Mouse (Mus musculus) kidney, adult 8-10 months (tissue): ENCODE measurements at regions not wholly inside any gene's neighbourhood (a gene's known extent, or its start where the extent isn't known, plus 50 kb on each side); places are given as distances from the start of the nearest gene placed in this dataset.
"Not testable (repeated sequence)": the region's sequence is repeated elsewhere in the genome, so short reads cannot be mapped to it uniquely, and the experiment has no call there.

Experiments used
- DNase-seq, 2 experiments: peaks; one replicate each; pipeline ENCODE4 v3.0.0; 2022

DNA sequence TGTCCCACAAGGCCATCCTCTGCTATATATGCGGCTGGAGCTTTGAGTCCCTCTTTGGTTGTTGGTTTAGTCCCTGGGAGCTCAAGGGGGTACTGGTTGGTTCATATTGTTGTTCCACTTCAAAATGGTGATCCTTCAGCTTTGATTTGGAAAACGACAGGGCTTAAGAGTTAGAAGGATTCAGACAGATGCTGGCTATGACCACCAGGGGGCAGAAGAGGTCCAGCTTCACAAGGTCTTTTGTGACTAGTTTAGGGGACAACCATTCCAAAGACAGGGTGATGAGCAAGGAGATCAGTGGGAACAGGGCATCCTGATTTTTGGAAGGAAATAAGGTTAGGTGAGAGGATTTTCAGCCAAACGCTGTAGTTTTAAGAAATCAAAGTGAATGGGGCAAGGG lies 399.9 kb upstream of the Igfbp7 start:
- DNase-seq, result peak; percentile 33 to 65

DNA sequence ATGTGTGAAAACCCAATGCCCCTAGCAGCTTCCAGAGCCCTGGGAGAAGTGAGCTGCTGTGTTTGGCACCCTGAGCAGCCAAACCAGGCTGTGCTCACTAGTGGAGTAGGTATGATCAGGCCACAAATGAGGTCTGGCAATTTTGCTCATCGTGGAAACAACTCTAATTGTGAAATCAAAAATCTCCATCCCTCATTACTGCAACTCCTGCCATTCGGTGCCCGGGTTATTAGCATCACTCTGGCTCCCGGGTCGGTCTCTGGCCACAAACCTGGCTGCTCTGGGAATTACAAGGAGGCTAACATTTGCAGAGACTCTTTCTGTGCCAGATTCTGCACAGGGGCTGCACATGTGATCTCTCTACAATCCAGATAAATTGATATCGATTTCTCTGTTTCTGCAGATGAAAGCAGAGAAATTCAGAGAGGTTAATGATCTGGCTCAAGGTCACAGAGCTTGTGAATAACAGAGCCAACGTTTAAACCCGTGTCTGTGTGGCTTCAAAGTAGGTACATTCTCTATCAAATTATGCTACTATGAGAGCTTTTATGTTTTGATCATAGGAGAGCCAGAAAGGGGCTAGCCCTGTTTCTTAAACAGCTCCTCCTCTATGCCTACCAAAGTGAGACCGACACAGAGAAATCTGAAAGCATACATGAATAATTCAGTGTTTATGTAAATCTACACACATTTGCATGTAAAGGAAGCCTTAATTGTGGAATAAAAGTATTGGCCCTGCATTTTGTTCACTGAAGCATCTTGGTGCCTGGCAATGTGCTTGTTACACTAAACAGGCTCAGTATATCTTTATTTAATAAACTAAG lies 398.7 kb upstream of the Igfbp7 start:
- no peak for DNase-seq

- no peak for DNase-seq
These were observed 398.0 kb upstream of the Igfbp7 start for GRCm38 (mm10) chr5:77805796-77806195.

GRCm38 (mm10) chr5:77805303-77805702 lies 397.5 kb upstream of the Igfbp7 start:
- no peak for DNase-seq

DNA sequence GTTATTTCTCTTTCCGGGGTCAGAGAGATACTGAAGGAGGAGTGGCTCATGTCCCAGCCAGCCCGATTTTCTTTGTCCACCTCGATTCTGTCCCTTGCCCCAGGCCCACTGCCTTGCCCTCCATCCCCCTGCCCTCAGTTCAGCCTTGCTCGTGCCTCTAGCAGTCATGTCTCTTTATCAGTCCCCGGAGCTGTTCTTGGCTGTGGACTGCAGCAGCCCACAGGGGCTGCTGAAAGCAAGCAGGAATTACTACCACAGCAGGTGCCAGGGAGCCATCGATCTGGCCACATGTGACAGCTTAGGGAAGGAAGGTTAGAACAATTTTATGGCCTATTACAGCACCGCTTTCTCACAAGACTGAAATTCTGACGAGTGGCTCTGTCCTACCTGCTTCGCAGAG lies 396.3 kb upstream of the Igfbp7 start:
- DNase-seq, result no peak

GRCm38 (mm10) chr5:77803562-77803961 lies 395.7 kb upstream of the Igfbp7 start:
- DNase-seq, result peak; percentile 13 to 71

DNA sequence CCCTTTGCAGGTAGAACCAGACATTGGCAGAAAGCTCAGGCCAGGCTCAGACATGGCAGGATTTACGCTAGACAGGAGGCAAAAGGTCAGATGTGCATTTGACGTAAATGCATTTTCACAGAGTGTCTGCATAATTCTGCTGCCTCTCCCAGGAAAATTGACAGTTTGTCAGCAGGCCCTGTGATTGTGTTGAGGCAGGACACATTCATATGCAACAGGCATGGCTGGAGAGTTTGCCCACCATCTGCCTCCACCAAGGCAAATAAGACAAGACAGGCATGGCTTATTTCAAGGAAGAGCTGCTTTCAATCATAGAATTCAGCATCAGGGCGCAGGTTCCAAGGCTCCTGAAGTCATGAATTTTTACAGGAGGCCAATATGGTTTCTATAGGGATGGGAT lies 389.1 kb upstream of the Igfbp7 start:
- no peak for DNase-seq

GRCm38 (mm10) chr5:77795766-77796165 lies 387.9 kb upstream of the Igfbp7 start:
- no peak for DNase-seq

DNA sequence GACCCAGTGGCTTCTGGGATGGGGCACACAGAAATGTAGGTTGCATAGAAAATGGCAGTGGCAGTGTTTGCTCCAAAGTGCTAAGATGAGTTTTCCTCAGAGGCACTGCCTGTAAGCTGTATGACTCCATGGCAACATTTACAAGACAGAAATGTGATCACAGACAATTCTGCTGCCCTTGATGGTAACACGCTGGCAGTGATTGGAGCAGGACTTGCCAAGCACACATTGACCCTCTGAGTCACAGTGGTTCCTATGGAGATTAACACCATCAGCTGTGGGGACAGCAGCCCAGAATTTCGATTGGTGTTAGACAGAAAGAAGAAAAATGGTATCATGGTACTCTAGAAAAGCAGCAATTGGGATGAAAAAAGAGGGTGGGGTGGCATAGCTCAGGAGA lies 376.1 kb upstream of the Igfbp7 start:
- no peak for DNase-seq

DNA sequence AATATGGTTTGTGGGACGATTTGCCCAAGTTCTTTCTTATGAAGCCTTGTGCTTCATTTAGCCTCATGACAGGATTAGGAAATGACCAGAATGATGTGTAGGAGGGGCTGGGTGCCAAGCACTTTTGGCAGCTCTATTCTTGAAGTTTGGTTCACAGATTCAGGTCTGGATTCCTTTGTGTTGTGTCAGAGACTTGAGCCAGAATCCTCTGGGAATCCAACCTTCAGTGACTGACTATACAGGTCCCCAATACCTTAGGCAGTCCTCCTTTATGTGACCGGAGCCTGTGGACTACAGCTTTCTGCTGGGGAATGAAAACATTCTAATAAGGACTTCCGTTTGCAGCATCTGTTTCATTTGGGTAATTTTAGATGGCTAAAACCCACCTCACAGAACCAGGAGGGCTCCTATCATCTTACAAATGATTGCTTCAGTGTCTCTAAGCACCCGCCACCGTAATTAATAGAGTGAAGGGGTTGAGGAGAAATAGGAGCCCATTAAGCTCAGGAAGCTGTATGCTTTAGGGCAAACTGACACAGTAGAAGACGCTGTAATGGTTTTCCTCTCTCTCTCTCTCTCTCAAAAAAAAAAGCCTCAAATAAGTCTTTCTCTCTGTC lies 354.7 kb upstream of the Igfbp7 start:
- no peak for DNase-seq

DNA sequence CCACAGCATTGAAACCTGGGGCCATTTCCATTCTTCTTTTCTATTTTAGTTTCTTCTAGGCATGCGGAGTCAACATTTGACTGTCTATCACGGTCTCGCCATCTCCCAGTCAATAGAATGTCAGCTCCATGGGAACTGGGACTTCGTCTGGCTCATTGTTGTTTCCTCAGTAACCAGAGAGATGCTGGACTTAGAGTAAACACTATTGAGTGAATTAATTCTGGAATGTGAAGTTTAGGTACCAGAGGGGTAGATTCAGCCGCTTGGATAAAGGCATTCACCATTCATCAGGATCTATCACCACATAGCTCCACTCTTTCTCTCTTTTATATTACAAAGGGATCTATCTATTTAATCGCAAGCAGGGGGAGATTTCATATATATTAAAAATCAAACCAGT lies 354.2 kb upstream of the Igfbp7 start:
- no peak for DNase-seq

DNA sequence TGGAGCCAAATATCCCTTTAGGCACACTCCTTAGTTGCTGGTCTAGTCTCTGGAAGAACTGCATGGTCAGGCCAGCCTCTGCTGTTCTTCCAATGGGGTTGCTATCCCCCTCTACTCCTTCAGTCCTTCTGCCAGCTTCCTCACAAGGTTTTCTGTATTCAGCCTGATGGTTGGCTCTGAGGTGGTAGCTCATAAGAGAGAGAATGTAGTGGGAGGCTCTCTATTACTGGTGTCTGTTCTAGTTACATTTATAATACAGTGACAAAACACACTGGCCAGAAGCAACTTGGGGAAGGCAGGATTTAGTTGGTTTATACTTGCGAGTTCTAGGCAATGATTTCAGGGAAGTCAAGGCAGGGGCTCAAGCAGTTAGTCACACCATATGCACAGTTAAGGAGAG lies 341.1 kb upstream of the Igfbp7 start:
- DNase-seq, result no peak

DNA sequence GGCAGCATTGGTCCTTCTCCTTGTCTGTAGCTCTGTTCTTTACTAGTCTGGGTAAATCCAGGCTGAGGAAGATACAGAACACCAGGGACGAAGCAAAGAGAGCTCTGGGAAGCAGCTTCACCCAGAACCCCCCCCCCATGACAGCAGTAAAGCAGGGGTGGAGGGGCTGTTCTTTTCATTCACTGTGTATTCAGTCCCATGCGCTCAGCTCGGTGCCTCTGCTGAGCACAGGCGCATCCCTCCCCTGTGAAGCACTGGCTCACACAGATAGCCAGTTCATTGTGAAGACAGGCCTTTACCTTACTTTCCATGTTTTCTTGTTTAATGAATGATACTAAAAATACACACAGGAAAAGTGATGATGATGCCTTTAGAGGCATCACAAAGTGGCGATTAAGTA lies 338.8 kb upstream of the Igfbp7 start:
- no peak for DNase-seq

DNA sequence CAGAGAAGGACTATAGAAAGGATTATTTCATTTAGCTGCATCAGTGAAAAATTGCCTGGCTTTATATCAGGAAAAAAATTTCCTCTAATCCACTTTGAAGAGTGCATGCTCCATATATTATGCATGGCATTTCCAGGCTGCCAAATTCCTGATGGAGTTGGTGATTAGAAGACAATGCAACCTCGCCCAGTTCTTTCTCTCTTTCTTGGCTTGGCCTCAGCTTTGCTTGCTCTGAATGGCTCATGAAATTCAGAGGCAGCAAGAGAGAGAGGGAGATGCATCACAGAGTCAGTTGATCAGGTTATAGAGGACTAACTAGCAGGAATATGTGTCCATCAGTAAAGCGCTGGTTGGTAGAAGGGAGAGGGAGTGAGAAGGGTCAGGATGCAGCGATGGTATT lies 335.6 kb upstream of the Igfbp7 start:
- DNase-seq, result no peak

- DNase-seq, result not testable (repeated sequence)
These were observed 322.4 kb upstream of the Igfbp7 start for GRCm38 (mm10) chr5:77730286-77730685.

DNA sequence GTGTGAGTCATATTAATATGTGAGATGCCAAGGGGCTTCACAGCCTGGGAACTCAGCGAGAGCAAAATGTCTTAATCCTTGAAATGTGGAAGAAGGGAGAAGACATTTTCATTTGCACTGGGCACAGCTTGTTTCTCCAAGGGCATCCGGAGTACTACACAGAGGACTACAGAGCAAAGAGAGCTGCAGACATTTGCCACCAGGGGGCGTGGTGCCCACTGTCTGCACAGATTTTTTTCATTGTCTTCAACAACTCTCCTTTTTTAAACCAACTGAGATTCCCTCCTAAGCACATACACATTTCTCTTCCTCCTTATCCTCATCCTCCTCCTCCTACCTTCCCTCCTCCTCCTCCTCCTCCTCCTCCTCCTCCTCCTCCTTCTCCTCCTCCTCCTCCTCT lies 273.8 kb upstream of the Igfbp7 start:
- DNase-seq, result no peak

- DNase-seq, result no peak
These were observed 264.5 kb upstream of the Igfbp7 start for GRCm38 (mm10) chr5:77672073-77672924.

- DNase-seq, result no peak
These were observed 255.3 kb upstream of the Igfbp7 start for GRCm38 (mm10) chr5:77663096-77663495.

DNA sequence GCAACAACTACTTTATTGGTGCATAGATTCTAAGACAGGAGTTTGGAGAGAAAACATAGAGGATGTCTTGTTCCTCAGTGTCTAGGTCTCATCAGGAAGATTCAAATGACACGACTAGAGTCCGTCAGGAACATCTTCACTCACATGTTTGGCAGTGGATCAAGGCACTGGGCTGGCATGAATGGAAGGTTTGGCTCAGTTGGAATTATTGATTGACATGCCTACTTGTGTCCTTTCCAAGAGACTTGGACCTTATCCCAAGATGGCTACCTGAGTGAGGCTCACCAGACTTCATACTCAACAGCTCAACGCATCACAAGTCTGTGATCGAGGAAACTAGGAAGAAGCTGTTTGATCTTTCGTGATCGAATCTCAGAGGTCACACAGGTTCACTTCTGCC lies 251.2 kb upstream of the Igfbp7 start:
- peak; percentile 7 to 39 for DNase-seq

- no peak for DNase-seq
These were observed 236.8 kb upstream of the Igfbp7 start for GRCm38 (mm10) chr5:77644651-77645050.

DNA sequence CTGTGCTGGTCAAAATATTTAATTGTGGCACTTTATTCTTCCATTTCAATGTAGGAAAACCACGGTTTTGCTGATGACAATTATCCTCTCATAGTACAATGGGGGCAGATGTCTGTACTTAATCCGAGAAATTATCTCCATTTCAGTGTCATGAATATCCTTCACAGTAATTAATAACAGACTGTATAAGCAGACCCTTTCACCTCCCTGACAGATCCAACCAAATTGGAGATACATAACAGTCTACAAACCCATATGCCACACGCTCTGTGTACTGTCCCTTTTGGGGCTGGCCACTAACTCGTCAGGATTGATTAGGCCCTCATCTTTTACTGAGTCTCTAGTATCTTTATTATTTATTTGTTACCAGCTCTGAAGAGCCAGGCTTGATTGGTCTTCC lies 212.6 kb upstream of the Igfbp7 start:
- no peak for DNase-seq

DNA sequence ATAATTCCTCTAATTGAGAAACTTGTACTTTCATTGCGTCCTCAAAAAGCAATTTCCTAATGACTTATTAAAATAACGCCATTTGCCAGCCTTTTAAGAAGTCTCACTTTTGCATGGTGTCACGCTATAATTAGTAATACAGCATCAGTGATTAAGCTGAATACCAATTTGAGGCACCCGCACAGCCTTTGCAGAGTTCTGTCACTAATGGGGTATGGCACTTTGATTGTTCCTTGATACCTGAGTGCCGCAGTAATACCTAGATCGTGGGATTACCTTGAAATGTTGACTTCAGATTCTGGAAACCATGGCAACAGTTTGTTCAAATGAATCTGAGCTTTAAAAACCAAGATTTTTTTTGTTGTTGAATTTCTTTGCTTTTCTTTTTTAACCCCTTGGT lies 202.7 kb upstream of the Igfbp7 start:
- no peak for DNase-seq

DNA sequence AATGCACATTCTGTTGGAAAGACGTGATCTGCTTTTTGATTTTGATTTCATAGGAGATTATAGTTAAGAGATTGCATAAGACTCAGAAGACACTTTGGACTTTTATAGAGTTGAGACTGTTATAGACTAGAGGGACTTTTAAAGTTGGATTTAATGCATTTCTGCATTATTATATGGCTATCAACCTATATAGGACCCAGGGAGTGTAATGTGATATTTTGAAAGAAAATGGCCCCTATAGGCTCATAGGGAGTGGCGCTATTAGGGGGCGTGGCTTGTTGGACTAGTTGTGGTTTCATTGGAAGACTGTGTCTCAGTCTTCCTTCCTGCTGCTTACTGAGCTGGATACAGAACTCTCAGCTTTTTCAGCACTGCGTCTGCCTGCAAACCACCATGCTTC lies 186.9 kb upstream of the Igfbp7 start:
- no peak for DNase-seq

DNA sequence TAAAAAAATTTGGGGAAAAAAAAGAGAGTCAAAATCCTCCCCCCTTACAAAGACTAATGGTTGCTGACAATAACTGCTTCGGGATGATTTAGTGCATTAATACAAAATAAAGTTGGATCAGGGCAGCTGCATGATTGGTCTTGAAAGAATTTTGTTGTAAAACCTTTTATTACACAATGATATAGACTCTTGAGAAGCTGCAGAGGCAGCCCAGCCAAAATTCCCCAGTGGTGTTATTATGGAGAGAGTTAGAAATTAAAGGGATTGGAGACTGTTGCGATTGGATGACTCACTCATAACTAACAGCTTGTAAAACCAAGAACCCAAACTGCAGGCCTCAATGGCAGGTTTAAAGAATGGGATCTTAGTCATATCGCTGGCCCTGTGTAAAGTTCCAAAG lies 181.4 kb upstream of the Igfbp7 start:
- no peak for DNase-seq
